Mouse (Mus musculus) hindbrain, embryonic 14.5 days (tissue): ENCODE measurements around the gene Irf4. TPM values are rescaled to one million over a fixed set of nuclear protein-coding genes. Genes with fewer than 3 reads are reported as not detected.

Experiments
- ATAC-seq: fragments of 200-750 bp; cut with Nextera tagmentation; 2 replicates; pipeline ENCODE4 v1.8.0; 2017; ENCODE audit warnings: moderate number of reproducible peaks, mild to moderate bottlenecking, moderate TSS enrichment, moderate library complexity; ENCODE audit not compliant: low FRiP score
- DNase-seq: peaks from one replicate; pipeline ENCODE4 v3.0.0-alpha.2; 2015; ENCODE audit warnings: low spot score
- H3K27ac ChIP-seq: fragments of 300-500 bp; sonication (generic); 2 replicates; pipeline ENCODE4 v1.5.1; 2014; ENCODE audit warnings: mild to moderate bottlenecking, moderate library complexity
- H3K27me3 ChIP-seq: fragments of 300-500 bp; sonication (generic); 2 replicates; pipeline ENCODE4 v1.6.1; 2014; ENCODE audit warnings: mild to moderate bottlenecking, low read length, mixed read lengths; ENCODE audit not compliant: control insufficient read depth, insufficient read depth
- H3K36me3 ChIP-seq: fragments of 300-500 bp; sonication (generic); replicated peaks from 2 replicates; pipeline ENCODE4 v1.6.1; 2014; ENCODE audit not compliant: control insufficient read depth, insufficient read depth
- H3K4me1 ChIP-seq: fragments of 300-500 bp; sonication (generic); replicated peaks from 2 replicates; pipeline ENCODE4 v1.6.1; 2014; ENCODE audit warnings: antibody characterized with exemption, low read length, mixed read lengths; ENCODE audit not compliant: control insufficient read depth, insufficient read depth
- H3K4me2 ChIP-seq: fragments of 300-500 bp; sonication (generic); replicated peaks from 2 replicates; pipeline ENCODE4 v1.6.1; 2014; ENCODE audit warnings: mild to moderate bottlenecking, moderate library complexity
- H3K4me3 ChIP-seq: fragments of 300-500 bp; sonication (generic); replicated peaks from 2 replicates; pipeline ENCODE4 v1.5.1; 2014; ENCODE audit warnings: mild to moderate bottlenecking, low read length
- H3K9ac ChIP-seq: fragments of 300-500 bp; sonication (generic); 2 replicates; pipeline ENCODE4 v1.6.1; 2014
- H3K9me3 ChIP-seq: fragments of 300-500 bp; sonication (generic); 2 replicates; pipeline ENCODE4 v1.6.1; 2016; ENCODE audit warnings: low read length; ENCODE audit not compliant: control insufficient read depth
- WGBS: fragments of 180-500 bp; shearing (Covaris S2); extraction: QIAGEN DNeasy Blood & Tissue Kit; methylation state at CpG from one replicate; pipeline ENCODE4 v1.1.7; 2014; 5-methylcytosine and 5-hydroxymethylcytosine counted together
- polyA plus RNA-seq: library from polyadenylated mRNA; unstranded; fragments of >200 nt; fragmentation: Nextera tagmentation; extraction: Ambion mirVana; gene quantifications from 2 replicates; pipeline ENCODE4 v1.2.1, GENCODE M21; 2014

The Irf4 gene
- polyA plus RNA-seq, 1 experiment from 2014 or later = 0.25 TPM

DNA sequence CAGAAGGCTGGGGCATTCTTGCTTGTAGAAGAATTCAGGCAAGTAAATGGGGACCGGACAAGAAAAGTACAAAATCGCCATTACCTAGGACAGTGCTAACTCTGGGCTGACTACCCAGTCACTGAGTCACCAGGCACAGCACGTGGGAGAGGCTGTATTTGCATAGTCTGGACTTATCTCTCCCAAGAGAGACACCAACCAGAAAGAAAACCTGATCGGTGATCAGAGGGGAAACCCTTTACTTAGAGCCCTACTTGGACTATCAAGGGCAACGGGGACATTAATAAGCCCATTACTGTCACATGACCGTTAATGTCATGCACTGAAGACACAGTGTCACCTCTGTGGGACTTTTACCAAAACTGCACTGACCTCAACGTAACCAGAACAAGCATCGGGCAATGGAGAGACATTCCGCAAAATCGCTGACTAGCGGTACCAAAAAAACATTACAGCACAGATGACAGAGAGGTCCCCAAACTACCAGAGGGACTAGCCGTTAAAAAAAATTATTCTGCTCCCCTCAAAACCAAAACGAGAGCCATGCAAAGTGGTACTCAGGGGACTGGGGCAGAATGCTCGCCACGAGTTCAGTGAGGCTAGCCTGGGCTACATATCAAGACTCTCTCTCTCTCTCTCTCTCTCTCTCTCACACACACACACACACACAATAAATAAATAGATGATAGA, 18.8 kb upstream of the Irf4 start:
- Histone ChIP-seq H3K36me3 (no peaks in the 10 kb centered on the region), H3K9ac (no peak overlapping the region), H3K4me1 (no peaks in the 10 kb centered on the region), H3K4me2 (no peak overlapping the region), H3K27ac (no peak overlapping the region), H3K27me3 (no peaks in the 10 kb centered on the region), H3K4me3 (no peak overlapping the region), H3K9me3 (no peaks in the 10 kb centered on the region)
- ATAC-seq (no peak), DNase-seq (no peak)
- 88% methylated on average over 15 of the region's 15 CpGs for WGBS

DNA sequence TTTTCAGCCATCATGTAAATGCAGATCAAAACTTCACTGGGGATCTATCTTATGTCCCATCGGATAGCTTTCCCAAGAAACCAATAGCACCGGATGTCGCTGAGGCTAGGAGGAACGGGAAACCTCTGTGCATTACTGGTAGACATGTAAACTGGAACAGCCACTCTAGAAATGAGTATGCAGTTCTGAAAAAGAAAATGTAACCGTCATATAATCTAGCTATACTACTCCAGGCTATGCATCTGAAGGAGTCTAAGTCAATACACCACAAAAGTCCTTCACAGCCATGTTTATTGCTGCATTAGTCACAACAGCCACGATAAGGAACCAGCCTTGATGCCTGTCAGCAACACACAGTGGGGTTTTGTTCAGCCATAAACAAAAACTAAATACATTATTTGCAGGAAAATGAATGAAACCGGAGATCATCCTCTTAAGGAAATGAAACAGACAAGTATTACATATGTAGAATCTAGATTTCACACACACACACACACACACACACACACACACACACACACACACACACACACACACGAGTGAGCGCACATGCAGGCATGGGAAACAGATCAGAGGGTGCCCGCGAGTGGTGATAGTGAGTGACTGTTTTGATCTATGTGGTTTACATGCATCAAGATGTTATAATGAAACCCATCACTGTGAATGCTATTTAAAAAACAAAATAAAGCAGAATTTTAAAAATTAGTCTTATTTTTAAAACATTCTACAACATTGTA, 16.1 kb upstream of the Irf4 start:
- no peak for ATAC-seq
- no peaks in the 10 kb centered on the region for H3K4me1 ChIP-seq
- no peak overlapping the region for H3K27ac ChIP-seq
- H3K9me3 ChIP-seq = no peaks in the 10 kb centered on the region
- no peak overlapping the region for H3K4me3 ChIP-seq
- H3K4me2 ChIP-seq = no peak overlapping the region
- DNase-seq = no peak
- H3K9ac ChIP-seq = no peak overlapping the region
- no peaks in the 10 kb centered on the region for H3K27me3 ChIP-seq
- WGBS = 88% methylated on average over 11 of the region's 11 CpGs
- H3K36me3 ChIP-seq = no peaks in the 10 kb centered on the region

- DNase-seq (no peak), ATAC-seq (no peak)
- no peak overlapping the region for H3K4me3 ChIP-seq
- WGBS = 88% methylated on average over 5 of the region's 5 CpGs
- H3K9me3 ChIP-seq = no peaks in the 10 kb centered on the region
- H3K4me2 ChIP-seq = no peak overlapping the region
- H3K36me3 ChIP-seq = no peaks in the 10 kb centered on the region
- H3K4me1 ChIP-seq = no peaks in the 10 kb centered on the region
- H3K27ac ChIP-seq = no peak overlapping the region
- no peaks in the 10 kb centered on the region for H3K27me3 ChIP-seq
- no peak overlapping the region for H3K9ac ChIP-seq
Observed at GRCm38 (mm10) chr13:30736721-30737120, 12.3 kb upstream of the Irf4 start.

DNA sequence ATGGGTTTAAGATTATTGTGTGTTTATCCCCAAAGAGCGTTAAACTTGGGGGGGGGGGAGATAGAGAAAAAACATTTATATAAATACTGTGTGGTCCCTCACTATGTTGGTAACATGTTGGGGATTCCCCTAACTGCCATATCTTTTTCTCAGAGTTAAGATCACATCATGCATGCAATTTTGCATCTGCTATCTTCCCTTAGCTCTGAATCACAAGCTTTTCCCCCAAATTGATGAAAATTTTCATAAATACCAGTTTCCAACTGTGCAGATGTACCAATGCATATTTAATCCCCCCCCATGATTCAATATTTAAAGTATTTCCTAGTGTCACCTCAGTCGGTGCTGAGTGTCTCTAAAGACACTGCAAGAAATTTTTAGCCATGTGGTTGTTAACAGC, 11.8 kb upstream of the Irf4 start:
- DNase-seq (no peak), ATAC-seq (no peak)
- Histone ChIP-seq H3K9me3 (no peaks in the 10 kb centered on the region), H3K27ac (no peak overlapping the region), H3K4me3 (no peak overlapping the region), H3K9ac (no peak overlapping the region), H3K4me2 (no peak overlapping the region), H3K4me1 (no peaks in the 10 kb centered on the region), H3K27me3 (no peaks in the 10 kb centered on the region), H3K36me3 (no peaks in the 10 kb centered on the region)
- 86% methylated on average over 2 of the region's 2 CpGs for WGBS

- no peaks in the 10 kb centered on the region for H3K4me1 ChIP-seq
- H3K4me3 ChIP-seq = no peak overlapping the region
- no peaks in the 10 kb centered on the region for H3K36me3 ChIP-seq
- H3K27ac ChIP-seq = no peak overlapping the region
- DNase-seq (no peak), ATAC-seq (no peak)
- H3K9ac ChIP-seq = no peak overlapping the region
- H3K4me2 ChIP-seq = no peak overlapping the region
- no peaks in the 10 kb centered on the region for H3K27me3 ChIP-seq
- no peaks in the 10 kb centered on the region for H3K9me3 ChIP-seq
- 92% methylated on average over 4 of the region's 4 CpGs for WGBS
Observed at GRCm38 (mm10) chr13:30738310-30738840, 10.7 kb upstream of the Irf4 start.

DNA sequence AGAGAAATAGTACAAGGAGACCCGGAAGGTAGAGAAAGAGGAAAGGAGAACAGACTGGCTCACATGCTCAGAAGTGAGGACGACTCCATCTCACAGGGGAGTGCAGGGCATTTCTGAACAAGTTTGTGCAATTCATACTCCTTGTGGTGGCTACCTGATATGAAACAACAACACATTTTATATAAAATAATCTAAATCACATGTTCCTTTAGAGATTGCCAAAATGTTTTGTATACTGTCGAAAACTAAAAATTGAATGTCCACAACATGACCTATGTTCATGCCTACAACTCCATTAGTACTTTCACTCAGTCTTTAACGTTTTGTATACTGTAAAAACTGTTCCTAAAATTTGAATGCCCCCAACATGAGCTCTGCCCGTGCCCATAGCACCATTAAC, 7.9 kb upstream of the Irf4 start:
- Histone ChIP-seq H3K36me3 (no peaks in the 10 kb centered on the region), H3K9ac (no peak overlapping the region), H3K9me3 (no peaks in the 10 kb centered on the region), H3K27me3 (no peaks in the 10 kb centered on the region), H3K4me1 (no peaks in the 10 kb centered on the region), H3K4me3 (no peak overlapping the region), H3K4me2 (no peak overlapping the region), H3K27ac (no peak overlapping the region)
- 80% methylated on average over 5 of the region's 5 CpGs for WGBS
- DNase-seq (no peak), ATAC-seq (no peak)

- no peaks in the 10 kb centered on the region for H3K9me3 ChIP-seq
- H3K36me3 ChIP-seq = no peaks in the 10 kb centered on the region
- no peaks in the 10 kb centered on the region for H3K4me1 ChIP-seq
- H3K9ac ChIP-seq = no peak overlapping the region
- no peak for ATAC-seq
- no peak for DNase-seq
- WGBS = 80% methylated on average over 6 of the region's 6 CpGs
- H3K4me2 ChIP-seq = no peak overlapping the region
- H3K27ac ChIP-seq = no peak overlapping the region
- H3K4me3 ChIP-seq = no peak overlapping the region
- peaks cover 10% of the 10 kb centered on the region for H3K27me3 ChIP-seq
Observed at GRCm38 (mm10) chr13:30742411-30742970, 6.5 kb upstream of the Irf4 start.

GRCm38 (mm10) chr13:30745121-30745520, 3.9 kb upstream of the Irf4 start:
- 82% methylated on average over 7 of the region's 7 CpGs for WGBS

DNA sequence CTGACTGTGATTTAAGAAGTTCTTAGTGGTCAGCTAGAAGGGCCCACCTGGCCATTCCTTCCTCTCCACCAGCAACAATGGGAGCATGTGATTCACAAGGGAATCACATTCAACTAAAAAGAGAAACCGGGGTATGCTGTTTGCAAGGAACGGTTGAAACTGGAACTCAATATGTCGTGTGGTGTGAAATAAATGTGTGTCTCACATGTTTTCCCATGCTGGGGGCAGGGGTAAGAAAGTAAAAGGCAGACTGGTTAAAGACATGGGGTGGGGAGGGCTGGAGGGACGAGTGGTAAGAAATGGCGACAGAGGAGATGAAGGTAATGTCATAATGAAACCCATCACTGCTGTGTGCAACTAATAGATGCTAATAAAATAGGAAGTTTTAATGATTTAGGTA, 2.0 kb upstream of the Irf4 start:
- peaks cover 20% of the 10 kb centered on the region for H3K4me1 ChIP-seq
- ATAC-seq (no peak), DNase-seq (no peak)
- WGBS = 83% methylated on average over 5 of the region's 5 CpGs
- H3K36me3 ChIP-seq = no peaks in the 10 kb centered on the region
- H3K9me3 ChIP-seq = no peaks in the 10 kb centered on the region
- H3K27ac ChIP-seq = no peak overlapping the region
- no peak overlapping the region for H3K4me3 ChIP-seq
- no peak overlapping the region for H3K9ac ChIP-seq
- H3K4me2 ChIP-seq = no peak overlapping the region
- H3K27me3 ChIP-seq = peaks cover 56% of the 10 kb centered on the region

More at GRCm38 (mm10) chr13:30745121-30745520, 3.9 kb upstream of the Irf4 start:
- no peak for ATAC-seq
- Histone ChIP-seq H3K9ac (no peak overlapping the region), H3K27me3 (peaks cover 36% of the 10 kb centered on the region), H3K9me3 (no peaks in the 10 kb centered on the region), H3K36me3 (no peaks in the 10 kb centered on the region), H3K4me3 (no peak overlapping the region), H3K27ac (no peak overlapping the region), H3K4me2 (no peak overlapping the region), H3K4me1 (peaks cover 13% of the 10 kb centered on the region)
- no peak for DNase-seq
